Mouse (Mus musculus): ENCODE results near the gene Zdhhc17. TPM values are rescaled to one million over a fixed set of nuclear protein-coding genes. Genes with fewer than 3 reads are reported as not detected.
A peak's percentile ranks its signal among the peaks of the same experiment; 100 is the strongest.

The Zdhhc17 gene
- total RNA-seq, 2 experiments from 2014 or later: 97.6 TPM

DNA sequence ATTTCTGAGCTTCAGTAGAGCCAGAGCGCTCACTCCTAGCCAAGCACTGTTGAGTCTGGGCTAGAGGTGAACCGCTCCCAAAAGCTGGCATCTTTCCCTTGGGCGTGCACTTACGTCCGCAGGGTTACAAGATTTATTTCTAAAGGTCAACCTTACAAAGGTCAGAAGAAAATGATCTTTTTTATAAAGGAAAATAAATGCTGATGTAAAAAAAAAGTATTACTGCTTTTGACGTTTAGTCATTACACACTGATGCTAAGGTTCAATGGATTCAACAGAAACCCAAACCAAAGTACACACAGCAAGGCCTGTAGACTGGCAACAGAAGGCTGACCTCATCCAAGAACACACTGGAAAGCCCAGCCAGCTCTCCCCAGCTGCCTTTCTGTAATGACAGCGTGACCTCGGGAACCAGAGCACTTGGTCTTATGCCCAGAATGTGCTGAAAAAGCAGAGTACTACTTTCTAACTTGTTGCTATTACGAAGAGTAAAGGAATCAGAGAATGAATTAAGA, 56.9 kb downstream of the Zdhhc17 start:
- DNase-seq: peak; percentile 37 to 48

DNA sequence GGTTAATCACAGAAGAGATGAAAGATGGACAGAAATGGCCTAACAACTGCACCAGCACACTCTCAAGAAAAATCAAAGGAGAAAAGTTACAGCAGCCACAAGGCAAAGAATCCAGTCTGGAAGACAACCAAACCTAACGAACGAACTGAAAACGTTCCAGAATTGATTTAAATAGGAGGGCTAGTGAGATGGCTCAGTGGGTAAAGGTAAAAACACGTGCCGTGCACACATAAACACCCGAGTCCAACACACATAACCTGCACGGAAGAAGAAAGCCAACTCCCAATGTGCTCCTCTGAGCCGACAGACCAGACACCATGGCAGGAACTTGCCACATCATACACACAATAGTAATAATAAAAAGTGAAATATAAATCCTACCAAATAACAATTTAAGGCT, 57.7 kb downstream of the Zdhhc17 start:
- no peak for DNase-seq

DNA sequence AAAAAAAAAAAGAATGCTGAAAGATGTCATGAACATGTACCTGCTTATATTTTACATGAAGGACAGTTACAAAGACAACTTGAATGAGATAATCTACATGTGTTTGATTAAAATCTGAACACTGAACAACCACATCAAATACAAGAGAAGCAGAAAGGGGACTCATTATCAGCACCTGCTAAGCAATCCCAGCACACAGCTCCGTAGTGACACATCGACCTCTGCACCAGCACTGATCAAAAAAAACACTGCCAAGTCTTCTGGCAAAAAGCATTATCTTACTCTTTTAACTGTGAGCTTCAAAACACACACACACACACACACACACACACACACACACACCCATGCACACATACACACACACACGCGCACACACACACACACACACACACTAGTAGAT, 58.2 kb downstream of the Zdhhc17 start:
- no peak for DNase-seq

DNA sequence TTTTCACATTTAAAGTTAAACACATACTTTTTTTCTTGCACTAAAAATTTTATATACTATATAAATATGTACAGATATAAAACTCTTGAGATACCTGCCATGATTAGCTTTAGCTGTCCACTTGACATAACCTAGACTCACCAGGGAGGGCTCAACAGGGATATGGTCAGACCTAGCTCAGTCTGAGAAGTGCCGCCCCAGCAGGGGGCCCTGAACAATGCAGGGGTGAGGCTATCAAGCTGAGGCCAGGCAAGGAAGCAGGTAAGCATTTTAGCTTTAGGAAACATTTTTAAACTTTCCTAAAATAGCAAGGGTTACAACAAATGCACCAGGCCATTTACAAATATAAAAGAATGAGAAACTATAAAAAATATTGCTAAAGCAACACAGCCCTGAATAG, 58.8 kb downstream of the Zdhhc17 start:
- no peak for DNase-seq

DNA sequence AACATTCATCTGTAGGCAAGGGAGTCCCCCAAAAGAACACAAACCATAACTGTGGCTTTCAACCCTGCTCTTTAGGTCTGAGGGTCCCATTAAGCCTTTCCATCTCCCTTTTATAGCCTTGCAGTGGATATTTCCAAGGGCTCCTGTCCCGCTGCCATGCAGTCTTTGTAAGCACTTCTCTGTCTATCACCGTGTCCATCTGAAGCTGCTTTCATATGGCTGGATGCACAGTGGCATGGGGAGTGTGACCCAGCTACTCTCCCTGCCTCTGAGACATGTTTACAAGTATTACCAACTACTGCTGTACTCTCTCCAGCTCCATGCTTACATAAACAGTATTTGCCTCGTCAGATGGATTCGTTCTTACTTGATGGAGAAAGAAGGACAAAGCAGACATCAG, 62.4 kb downstream of the Zdhhc17 start:
- DNase-seq: no peak

DNA sequence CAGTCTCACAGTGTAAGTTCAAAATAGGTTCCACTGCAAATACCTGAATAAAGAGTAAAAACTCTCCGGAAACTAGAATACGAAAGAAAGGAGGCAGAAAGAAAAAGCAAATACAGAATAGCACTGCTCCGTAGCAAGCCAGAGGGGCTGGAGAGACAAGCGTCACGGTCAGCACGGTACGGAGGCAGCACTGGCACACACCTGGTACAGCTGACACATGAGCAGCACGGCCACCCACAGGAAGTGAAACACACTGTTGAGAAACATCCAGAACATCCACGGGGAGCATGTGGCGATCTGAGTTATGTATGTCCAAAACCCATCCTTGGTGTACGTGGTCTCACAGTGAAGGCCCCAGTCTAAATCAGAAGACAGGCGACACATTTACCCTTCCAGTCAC, 64.0 kb downstream of the Zdhhc17 start:
- DNase-seq: no peak

DNA sequence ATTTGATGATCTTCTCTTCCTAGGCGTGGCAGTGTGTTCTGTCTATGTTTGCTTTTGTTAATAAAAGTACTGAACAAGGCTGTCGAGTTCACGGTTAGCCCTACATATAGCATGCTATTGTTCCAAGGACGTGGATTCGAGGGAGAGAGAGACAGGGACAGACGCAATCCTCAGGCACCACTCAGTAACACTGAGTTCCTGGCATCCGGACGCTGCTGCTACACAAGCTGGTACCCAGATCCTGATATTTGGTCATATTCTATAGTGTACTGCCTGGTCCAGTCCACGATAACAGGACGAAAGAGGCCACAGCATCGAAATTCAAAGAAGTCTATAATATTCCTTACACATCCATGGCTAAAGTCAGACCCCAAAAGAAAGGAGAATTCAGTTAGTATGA, 65.8 kb downstream of the Zdhhc17 start:
- DNase-seq: no peak

DNA sequence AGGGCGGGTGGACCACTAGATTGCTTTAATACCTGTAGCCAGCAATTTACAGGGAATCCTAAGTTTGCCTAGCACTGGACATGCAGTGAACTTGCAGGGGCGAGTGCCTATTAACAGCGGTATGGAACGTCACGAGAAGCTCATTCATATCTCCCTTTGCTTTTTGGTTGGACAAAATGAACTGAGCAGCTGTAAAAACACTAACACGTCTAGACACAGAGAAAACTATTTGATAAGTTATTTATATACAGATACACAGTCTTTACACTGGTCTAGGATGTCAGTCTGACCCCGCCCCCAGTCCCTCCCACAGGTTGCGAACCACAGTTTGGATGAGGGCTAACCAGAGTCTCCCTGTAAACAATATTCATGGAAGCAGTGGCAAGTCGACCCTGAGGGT, 67.1 kb downstream of the Zdhhc17 start:
- DNase-seq: no peak

DNA sequence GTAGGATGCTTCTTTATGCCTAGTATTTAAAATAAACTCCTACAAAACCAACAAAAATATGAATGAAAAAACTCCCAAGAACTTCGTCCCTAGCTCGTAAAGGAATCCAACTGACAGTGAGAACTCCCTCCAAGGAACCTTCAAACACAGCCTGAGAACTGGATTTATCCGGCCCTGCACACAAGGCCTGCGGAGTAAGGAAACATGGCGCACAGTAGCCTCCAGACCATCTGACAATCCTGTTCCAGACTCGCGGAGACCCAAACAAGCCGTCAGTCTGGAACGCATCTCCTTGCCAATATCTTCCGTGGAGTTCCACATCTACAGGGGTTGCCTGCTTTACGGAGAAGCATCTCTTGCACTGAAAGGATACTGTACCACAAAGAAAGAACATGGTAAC, 68.0 kb downstream of the Zdhhc17 start:
- DNase-seq: no peak

DNA sequence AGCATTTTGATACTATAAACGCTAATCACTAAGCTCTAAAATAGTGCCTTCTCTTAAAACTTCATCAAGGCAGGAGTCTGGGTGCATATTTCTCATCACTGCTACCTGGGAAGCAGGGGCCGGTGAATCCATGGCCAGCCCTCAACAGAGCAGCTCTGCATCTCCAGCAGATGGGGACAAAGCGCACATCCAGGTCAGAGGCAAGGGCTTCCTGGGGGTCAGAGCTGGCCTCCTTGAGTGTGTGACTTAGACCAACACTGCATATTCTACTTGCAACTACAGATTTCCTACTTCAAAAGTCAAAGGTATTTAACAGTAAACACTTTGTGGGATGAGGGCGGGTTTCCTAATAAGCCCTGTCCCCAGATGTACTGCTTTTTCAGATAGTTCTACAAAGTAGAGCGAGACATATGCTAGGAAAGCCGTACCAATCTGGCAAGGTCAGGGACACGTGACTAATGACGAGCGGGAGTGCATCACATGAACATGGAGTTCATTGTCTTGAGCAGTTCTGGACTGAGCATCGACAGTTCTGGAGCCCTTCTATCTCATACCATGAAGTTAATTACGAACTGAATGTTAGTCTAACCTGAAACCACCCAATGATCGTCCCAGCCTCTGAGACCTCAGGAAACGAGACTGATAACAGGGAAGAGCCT, 69.1 kb downstream of the Zdhhc17 start:
- no peak for DNase-seq

DNA sequence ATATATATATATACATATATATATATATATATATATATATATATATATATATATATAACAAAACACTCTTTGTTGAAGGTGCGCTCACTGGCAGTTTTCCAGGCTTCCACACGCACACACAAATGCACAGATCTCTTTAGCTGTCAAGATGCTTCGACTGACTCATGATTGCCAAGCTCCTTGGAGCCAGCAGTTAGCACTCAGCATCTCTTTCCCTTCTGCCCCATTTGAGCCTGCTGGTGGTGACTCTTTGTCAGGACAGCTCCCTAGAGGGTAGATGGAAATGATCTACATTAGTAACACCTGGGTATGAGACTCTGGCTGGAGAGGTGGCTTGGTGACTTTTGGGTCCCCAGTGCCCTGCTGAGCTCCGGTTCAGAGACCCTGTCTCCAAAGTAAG, 70.2 kb downstream of the Zdhhc17 start:
- DNase-seq: no peak

DNA sequence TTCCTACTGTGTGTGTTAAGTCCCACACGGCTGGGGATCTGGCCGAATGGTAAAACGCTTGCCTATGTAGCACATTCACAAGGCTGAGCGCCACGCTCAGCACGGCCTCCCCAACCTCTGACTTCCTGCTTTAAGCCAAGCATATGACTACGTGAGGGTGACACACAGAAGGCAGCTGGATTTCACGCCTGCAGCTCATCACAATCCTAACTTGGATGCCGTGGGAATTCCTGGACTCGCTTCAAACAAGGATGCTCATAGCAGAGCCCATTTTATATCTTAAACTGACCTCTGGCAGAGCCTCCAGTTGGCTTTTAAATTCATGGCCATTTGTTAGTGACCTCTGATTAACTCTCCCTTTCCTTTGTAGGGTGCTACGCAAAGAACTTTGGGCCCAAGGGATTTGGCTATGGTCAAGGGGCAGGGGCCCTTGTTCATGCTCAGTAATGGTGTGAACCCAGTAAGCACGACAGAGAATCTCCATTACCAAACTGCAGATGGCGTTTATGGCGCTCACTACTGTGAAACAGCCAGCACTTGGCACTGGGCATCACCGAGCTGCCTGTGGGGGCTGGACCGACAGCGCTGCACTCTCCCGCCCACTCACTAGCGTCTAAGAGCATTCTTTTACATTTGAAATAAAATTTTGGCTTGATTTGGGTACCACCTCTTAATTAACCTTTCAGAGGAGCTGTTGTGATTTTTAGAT, 70.9 kb downstream of the Zdhhc17 start:
- DNase-seq: peak; percentile 67 to 71

DNA sequence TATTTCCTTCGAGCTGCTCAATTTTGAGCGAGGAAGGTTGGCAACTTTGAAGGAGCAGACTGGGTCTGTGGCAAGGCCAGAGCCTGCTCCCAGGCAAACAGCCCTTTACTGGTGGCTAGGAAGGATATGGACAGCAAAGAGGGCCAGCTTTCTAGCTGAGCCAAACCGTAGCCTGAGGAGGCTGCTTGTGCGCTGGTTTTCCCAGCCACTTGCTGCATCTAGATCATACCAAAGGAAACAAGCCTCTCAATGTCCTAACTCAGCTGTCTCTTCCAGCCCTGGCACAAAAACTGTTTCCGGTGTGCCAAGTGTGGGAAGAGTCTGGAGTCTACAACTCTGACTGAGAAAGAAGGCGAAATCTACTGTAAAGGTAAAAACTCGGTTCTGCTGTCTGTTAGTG, 71.6 kb downstream of the Zdhhc17 start:
- peak in 1 of 2 experiments; percentile 41 for DNase-seq

DNA sequence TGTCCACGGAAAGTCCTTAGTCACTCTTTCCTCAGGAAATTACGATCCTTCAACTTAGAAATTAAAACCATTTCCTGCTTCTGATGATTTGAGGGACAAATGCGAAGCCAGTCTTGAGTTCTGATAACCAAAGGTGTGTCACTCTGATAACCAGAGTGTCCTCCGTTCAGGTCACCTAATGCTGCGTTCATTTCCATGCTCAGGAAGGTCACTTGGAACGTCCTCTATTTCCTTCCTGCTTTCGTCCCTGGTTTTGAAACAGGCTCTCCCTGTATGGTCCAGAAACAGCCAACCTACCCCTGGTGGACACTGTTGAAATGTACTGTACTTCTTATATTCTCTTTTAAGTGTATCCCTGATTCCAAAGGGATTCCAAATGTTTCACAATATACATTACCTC, 74.3 kb downstream of the Zdhhc17 start:
- no peak for DNase-seq

DNA sequence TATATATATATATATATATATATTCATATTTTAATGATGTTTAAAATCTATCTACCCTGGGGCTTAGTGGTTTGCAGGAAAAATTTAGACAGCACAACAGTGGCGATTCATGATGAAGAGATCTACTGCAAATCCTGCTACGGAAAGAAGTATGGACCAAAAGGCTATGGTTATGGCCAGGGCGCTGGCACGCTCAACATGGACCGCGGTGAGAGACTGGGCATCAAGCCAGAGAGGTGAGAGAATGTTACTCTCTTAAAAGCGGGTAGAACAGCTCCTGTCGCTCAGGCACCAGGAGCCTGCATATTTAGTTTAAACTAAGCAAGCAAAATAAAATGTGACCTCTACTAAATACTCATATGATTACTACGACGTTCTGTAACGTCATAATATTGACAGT, 74.9 kb downstream of the Zdhhc17 start:
- no peak for DNase-seq

DNA sequence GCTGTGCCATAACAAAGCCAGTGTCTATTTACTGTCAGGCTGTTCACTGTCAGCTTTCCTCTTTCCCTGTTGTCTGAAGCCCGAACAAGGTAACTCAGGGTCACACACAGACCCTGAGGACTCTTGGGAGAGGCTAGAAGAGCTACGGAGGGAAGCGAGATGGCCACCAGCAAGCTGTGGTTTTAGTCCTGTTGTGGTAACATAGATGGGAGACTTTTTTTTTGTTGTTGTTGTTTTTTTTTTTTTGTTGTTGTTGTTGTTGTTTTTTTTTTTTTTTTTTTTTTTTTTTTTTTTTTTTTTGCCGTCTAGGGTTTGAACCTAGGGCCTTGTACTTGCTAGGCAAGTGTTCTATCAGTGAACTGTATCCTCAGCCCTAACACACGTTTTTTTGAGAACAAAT, 76.4 kb downstream of the Zdhhc17 start:
- DNase-seq: no peak

DNA sequence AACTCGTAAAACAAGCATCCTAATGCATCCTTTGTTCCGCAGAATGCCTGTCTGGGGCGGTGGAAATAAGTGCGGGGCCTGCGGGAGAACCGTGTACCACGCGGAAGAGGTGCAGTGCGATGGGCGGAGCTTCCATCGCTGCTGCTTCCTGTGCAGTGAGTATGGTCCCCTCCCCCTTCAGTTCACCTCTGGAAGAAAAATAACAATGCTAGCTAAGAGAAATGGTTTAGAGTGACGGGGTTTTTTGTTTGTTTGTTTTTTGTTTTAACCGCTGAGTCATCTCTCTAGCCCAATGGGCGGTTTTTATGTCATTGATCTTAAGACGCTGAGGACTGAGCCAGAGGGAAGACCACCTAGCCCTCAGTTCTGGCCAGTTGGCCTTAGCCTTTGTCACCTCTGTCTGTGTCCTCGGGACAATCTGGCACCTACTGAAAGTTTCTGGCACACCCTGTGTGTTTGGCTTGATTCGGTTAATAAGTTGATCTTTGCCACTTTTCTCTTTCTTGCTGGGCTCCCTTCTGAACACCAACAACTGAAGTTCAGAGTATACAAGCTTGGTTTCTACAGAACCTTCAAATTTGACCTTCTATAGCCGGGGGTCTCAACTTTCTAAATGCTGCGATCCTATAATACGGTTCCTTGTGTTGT, 77.9 kb downstream of the Zdhhc17 start:
- no peak for DNase-seq

DNA sequence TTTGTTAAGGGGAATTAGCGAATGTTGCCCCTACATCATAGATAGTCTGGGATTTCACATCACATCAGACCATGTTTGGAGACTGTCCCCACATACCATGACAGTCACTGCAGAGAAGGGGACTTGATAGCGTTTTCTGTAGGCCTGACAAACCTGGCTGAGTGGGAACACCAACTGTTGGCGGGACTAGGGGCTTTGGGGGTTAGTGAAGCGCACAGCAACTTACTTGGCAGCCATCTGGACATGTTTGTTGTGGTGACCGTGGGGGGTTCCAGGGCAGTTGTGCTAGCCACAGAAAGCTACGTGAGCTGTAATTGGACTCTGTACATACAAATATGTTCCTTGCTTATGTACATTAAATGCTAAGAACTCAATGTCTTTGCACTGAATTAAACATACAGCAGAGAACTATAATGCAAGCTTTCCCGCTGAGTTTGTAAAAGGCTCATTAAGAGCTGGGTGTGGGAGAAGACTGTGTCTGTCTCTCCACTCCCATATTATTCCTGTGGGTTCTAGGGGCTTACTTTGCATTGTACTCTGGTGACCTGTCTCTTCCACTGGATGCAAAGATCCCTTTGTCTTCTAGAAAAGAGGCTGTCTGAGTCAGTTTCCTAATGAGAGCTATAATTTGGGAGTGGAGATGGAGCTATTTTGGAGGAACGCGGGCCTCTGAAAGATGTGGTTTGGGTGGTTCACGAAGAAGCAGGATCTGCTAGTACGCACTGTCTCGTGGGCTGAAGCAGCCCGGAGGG, 78.6 kb downstream of the Zdhhc17 start:
- DNase-seq: no peak

DNA sequence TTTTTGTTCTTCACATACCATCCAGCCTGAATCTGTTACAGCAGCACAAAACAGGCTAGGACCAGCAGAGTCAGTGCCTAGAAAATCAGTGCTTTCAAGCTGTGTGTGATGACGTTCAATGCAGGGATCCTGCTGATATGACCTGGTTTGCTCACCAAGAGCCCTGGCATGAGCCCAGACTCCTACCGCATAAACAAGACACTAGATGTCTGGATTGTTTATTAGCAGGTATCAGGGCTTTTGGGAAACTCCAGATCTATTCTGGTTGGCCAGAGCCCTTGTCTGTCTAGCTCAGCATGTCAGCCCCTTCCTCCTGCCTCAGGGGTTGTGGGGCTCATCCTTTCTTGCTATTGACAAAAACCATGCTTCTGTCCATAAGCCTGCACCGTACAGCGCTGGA, 80.2 kb downstream of the Zdhhc17 start:
- DNase-seq: no peak

DNA sequence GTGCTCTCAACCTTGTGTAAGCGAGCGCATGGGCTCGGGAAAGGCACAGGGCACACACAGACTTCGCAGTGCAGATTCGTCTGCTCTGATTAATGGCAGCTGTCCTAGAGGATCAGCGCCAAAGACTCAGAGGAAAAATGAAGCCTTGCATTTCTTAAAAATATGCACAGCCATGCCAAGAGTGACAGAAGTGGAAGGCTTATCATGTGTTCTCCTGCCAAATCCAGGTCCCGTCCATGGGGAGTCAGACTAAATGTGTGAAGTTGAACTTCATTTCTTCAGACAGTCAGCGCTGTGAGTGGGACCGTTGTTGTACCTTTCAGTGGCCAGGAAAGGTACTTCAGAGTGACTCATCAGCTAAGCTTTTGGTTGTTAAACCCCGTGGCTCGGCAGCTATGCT, 82.4 kb downstream of the Zdhhc17 start:
- peak; percentile 33 to 46 for DNase-seq

DNA sequence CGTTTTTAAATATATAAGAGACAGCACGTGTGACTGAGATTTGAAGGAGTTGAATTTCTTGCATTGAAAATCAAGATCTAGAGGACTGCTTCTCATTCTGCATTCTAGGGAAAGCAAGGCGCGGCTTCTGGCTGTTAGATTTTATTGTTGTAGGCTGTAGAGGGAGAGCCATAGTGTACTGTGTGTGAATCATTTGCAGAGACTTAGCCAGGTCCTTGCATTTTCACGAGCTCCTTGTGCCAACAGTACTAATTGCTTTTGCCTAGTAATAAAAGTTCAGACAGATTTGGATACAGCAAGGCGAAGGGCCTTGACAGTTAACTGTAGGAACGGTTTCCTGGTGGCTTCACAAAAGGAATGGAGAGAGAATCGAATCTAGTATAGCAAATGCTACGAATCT, 87.3 kb downstream of the Zdhhc17 start:
- no peak for DNase-seq

DNA sequence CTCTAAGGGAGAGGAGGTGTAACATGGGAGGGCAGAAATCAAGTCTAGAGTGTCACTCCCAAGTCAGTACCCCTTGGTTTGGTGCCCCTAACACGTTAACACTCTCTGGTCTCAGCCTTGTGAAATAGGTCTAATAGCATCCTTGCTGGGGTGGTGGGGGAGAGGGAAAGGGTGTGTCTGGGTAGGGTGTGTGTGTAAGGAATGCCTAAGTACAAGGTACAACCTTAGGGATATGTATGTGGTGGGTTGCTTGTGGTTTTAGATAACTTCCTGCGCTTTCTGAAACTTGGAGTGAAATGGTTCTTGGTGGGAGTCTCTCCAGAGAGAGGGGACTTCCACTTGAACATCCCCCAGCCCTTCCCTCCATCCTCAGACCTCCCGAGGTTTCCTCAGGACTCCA, 88.0 kb downstream of the Zdhhc17 start:
- no peak for DNase-seq

DNA sequence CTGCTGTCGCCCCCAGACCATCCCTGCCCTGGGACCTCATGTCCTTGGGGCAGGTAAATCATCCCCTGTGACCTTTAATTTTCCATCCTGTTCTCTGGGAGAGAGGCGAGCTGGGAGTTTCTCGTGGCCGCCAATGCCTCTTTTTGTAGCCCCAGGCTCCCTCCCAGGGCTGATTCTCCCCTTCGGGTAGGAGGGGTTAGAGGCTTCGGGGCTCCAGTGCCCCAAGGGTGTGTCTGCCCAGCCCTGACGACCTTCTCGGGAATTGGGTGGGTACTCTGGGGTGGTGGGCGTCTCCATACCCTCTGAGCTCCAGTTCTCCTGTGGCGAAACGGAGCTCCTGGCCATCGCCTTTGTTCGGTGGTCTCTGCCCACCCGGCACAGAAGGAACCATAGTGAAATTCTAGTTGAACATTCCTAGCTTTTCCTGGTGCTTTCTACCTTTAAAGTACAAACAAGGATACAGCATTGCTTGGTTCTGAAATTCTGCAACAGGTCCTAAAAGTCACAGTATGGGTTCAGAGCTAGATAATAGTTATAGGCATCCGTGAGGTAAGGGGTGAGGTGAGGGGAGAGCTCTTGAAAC, 89.5 kb downstream of the Zdhhc17 start:
- DNase-seq: no peak
